Mouse (Mus musculus) myocyte (in vitro differentiated cells): ENCODE data around the gene Prune1. TPM values are rescaled to one million over a fixed set of nuclear protein-coding genes. Genes with fewer than 3 reads are reported as not detected.

Experiments used
- H3K27me3 ChIP-seq: one replicate; pipeline ENCODE4 v1.6.1; 2011; ENCODE audit not compliant: control insufficient read depth, insufficient read depth, insufficient read length
- H3K36me3 ChIP-seq: one replicate; pipeline ENCODE4 v1.6.1; 2011; ENCODE audit not compliant: control insufficient read depth, insufficient read depth
- H3K4me2 ChIP-seq: one replicate; pipeline ENCODE4 v1.6.1; 2011; ENCODE audit warnings: low read depth, control low read depth
- H3K4me3 ChIP-seq: one replicate; pipeline ENCODE4 v1.5.1; 2011; ENCODE audit warnings: mild to moderate bottlenecking, control low read depth, moderate library complexity
- H3K79me2 ChIP-seq: one replicate; pipeline ENCODE4 v1.6.1; 2011; ENCODE audit not compliant: control insufficient read depth, insufficient read depth
- H3ac ChIP-seq: one replicate; pipeline ENCODE4 v1.6.1; 2011; ENCODE audit not compliant: control insufficient read depth, insufficient read length
- CEBPB ChIP-seq: IDR thresholded peaks from 2 replicates; pipeline ENCODE4 v1.6.1; 2011; ENCODE audit warnings: mild to moderate bottlenecking, moderate library complexity; ENCODE audit not compliant: poor library complexity, insufficient read depth, severe bottlenecking
- E2F4 ChIP-seq: IDR thresholded peaks from one replicate; pipeline ENCODE4 v1.6.1; 2011; ENCODE audit warnings: mild to moderate bottlenecking, control low read depth, moderate library complexity; ENCODE audit not compliant: insufficient read depth
- MAX ChIP-seq: IDR thresholded peaks from one replicate; pipeline ENCODE4 v1.6.1; 2011; ENCODE audit warnings: low read depth, mild to moderate bottlenecking, control low read depth
- MYOD1 ChIP-seq, 3 experiments: IDR thresholded peaks; one replicate each; pipeline ENCODE4 v1.6.1; 2011; ENCODE audit warnings: control low read depth in 2 of 3, low read depth in 2 of 3, mild to moderate bottlenecking in 2 of 3, moderate library complexity in 1 of 3; ENCODE audit not compliant: insufficient read length in 2 of 3, control insufficient read depth in 1 of 3
- MYOG ChIP-seq, 3 experiments: IDR thresholded peaks; one replicate each; pipeline ENCODE4 v1.6.1; 2011; ENCODE audit warnings: control low read depth in 2 of 3, low read depth in 2 of 3, mild to moderate bottlenecking in 2 of 3; ENCODE audit not compliant: insufficient read length in 2 of 3, control insufficient read depth in 1 of 3, insufficient read depth in 1 of 3
- POLR2A ChIP-seq: IDR thresholded peaks from one replicate; pipeline ENCODE4 v1.6.1; 2011; ENCODE audit warnings: low read depth, mild to moderate bottlenecking, control low read depth, moderate library complexity; ENCODE audit not compliant: insufficient read length
- POLR2AphosphoS2 ChIP-seq: IDR thresholded peaks from one replicate; pipeline ENCODE4 v1.6.1; 2011; ENCODE audit warnings: low read depth, control low read depth; ENCODE audit not compliant: insufficient read length
- REST ChIP-seq: IDR thresholded peaks from one replicate; pipeline ENCODE4 v1.6.1; 2011; ENCODE audit warnings: mild to moderate bottlenecking, control low read depth, moderate library complexity; ENCODE audit not compliant: insufficient read depth, insufficient read length
- SRF ChIP-seq: IDR thresholded peaks from one replicate; pipeline ENCODE4 v1.6.1; 2011; ENCODE audit warnings: low read depth; ENCODE audit not compliant: control insufficient read depth, insufficient read length
- TCF12 ChIP-seq: IDR thresholded peaks from one replicate; pipeline ENCODE4 v1.6.1; 2011; ENCODE audit warnings: mild to moderate bottlenecking, control low read depth; ENCODE audit not compliant: poor library complexity, insufficient read depth, severe bottlenecking
- TCF3 ChIP-seq: IDR thresholded peaks from one replicate; pipeline ENCODE4 v1.6.1; 2011; ENCODE audit warnings: low read depth, control low read depth; ENCODE audit not compliant: insufficient read length
- USF1 ChIP-seq: IDR thresholded peaks from one replicate; pipeline ENCODE4 v1.6.1; 2011; ENCODE audit warnings: low read depth, mild to moderate bottlenecking, control low read depth, moderate library complexity
- polyA plus RNA-seq: library from polyadenylated mRNA; unstranded; fragments of >200 nt; fragmentation: generic; extraction: Trizol; gene quantifications from one replicate; pipeline ENCODE4 v1.2.1, GENCODE M21; 2012; ENCODE audit warnings: missing spikeins

Gene Prune1
- polyA plus RNA-seq, 1 experiment, result 43.1 TPM

DNA sequence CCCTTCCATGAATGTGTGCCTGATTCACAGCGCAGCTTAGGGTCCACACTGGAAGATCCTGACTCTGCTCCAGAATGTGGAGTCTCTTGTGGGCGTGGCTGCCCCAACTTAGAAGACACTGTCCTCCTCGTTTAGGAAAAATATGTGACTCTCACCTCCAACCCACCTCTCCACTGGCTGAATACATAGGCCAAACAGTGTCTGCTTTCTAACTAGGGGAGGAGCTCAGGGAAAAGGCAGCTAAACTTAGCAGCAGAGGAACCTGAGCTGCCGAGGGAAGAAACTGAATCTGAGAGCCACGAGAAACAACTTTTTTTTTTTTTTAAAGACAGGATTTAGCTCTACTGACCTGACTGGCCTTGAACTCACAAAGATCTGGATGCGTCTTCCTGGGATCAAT, 6.7 kb downstream of the Prune1 start:
- Histone ChIP-seq H3ac (no peak overlapping the region), H3K36me3 (no peaks in the 10 kb centered on the region), H3K4me3 (no peak overlapping the region), H3K4me2 (no peak overlapping the region), H3K79me2 (peaks cover 35% of the 10 kb centered on the region), H3K27me3 (no peaks in the 10 kb centered on the region)
- TF ChIP-seq POLR2A, result no peak
- TF ChIP-seq SRF, result no peak
- TF ChIP-seq E2F4, result no peak
- no peak for TF ChIP-seq POLR2AphosphoS2
- no peak for TF ChIP-seq CEBPB
- no peak for TF ChIP-seq TCF12
- no peak for TF ChIP-seq MYOG (IDR thresholded peaks at IDR 0.05; ENCODE audit: control insufficient read depth in 1 of 3, insufficient read depth in 1 of 3, insufficient read length in 2 of 3, low read depth in 2 of 3)
- TF ChIP-seq REST, result no peak
- no peak for TF ChIP-seq MAX
- no peak for TF ChIP-seq TCF3
- TF ChIP-seq MYOD1 (IDR thresholded peaks at IDR 0.05; ENCODE audit: control insufficient read depth in 1 of 3, insufficient read length in 2 of 3, low read depth in 2 of 3), result no peak
- TF ChIP-seq USF1, result no peak

DNA sequence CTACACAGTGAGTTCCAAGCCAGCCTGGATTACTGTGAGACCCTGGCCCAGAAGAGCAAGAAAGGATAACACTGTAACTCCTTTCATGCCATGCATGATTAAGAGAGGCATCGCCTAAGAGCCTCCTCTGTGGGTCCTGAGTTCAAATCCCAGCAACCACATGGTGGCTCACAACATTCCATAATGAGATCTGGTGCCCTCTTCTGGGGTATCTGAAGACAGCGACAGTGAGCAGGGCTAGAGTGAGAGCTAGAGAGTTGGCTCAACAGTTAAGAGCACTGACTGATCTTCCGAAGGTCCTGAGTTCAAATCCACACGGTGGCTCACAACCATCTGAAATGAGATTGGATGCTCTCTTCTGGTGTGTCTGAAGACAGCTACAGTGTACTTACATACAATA, 7.4 kb downstream of the Prune1 start:
- Histone ChIP-seq H3ac (no peak overlapping the region), H3K4me3 (no peak overlapping the region), H3K27me3 (no peaks in the 10 kb centered on the region), H3K79me2 (peaks cover 33% of the 10 kb centered on the region), H3K36me3 (no peaks in the 10 kb centered on the region), H3K4me2 (no peak overlapping the region)
- TF ChIP-seq TCF3 (no peak), MAX (no peak), MYOG (IDR thresholded peaks at IDR 0.05; ENCODE audit: control insufficient read depth in 1 of 3, insufficient read depth in 1 of 3, insufficient read length in 2 of 3, low read depth in 2 of 3) (no peak), REST (no peak), POLR2AphosphoS2 (no peak), CEBPB (no peak), USF1 (no peak), MYOD1 (IDR thresholded peaks at IDR 0.05; ENCODE audit: control insufficient read depth in 1 of 3, insufficient read length in 2 of 3, low read depth in 2 of 3) (no peak), TCF12 (no peak)

DNA sequence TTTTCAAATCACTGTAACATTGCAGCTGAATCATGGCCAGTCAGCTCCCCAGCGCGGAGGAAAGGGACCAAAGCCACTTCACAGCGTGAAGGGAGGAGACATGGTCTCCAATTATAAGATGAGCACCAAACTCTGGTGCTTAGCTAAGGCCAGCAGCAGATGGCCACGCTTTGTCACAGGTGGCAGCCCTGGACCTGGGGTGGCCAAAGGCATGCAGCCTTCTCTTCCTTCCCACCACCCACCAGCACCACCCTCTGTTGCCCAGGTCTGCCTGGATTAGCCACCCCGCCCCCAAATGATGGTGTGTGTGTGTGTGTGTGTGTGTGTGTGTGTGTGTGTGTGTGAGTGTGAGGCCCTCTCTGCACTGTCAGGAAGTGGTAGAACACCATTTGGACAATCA, 8.4 kb downstream of the Prune1 start:
- H3ac ChIP-seq, result no peak overlapping the region
- H3K27me3 ChIP-seq, result no peaks in the 10 kb centered on the region
- H3K79me2 ChIP-seq, result peaks cover 23% of the 10 kb centered on the region
- peak in 1 of 3 experiments; percentile 33 for TF ChIP-seq MYOG (IDR thresholded peaks at IDR 0.05; ENCODE audit: control insufficient read depth in 1 of 3, insufficient read depth in 1 of 3, insufficient read length in 2 of 3, low read depth in 2 of 3)
- no peak for TF ChIP-seq USF1
- TF ChIP-seq POLR2AphosphoS2, result no peak
- TF ChIP-seq E2F4, result no peak
- TF ChIP-seq MYOD1 (IDR thresholded peaks at IDR 0.05; ENCODE audit: control insufficient read depth in 1 of 3, insufficient read length in 2 of 3, low read depth in 2 of 3), result peak in 1 of 3 experiments; percentile 21
- TF ChIP-seq TCF3, result no peak
- H3K4me2 ChIP-seq, result no peak overlapping the region
- no peaks in the 10 kb centered on the region for H3K36me3 ChIP-seq
- no peak overlapping the region for H3K4me3 ChIP-seq

DNA sequence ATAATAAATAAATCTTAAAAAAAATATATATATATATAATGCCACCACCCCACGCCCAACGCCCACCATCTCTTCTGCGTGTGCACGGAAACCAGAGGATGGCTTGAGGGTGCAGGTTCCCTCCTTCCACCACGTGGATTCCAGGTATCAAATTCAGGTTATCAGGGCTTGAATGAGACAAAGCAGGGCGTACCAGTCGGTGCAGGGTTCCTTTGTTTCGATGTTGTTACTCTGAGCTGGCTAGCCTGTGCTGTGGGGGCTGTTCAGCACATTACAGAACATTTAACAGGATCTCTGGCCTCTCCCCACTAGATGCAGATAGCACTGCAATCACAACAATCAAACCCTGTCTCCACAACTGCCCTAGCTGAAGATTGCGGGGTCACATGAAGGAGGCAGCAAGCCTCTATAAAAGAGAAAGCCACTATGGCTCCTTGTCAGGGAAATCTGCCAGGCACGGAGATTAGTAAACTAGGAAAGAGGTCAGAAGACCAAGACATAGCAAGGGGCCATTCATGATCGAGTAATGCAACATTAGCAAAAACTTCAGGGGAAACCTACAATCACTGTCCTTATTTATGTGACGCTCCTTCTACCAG, 11.0 kb downstream of the Prune1 start:
- no peaks in the 10 kb centered on the region for H3K27me3 ChIP-seq
- H3K4me3 ChIP-seq, result no peak overlapping the region

DNA sequence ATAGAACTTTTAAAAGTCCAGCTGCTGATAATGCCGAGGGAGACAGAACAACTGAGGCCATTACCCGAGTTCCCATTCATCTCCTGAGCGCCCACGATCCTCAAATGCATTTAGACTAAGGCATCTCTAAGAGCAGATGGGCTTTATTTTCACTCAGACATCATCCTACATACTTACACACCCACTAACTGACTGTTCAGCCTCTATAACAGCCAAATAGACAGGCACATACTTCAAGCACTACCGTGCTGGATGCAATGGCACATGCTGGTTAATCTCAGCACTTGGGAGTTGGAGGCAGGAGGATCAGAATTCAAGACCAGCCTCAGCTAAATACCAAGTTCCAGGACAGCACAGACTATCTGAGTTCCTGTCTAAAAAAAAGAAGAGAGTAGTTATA, 12.1 kb downstream of the Prune1 start:
- Histone ChIP-seq H3K79me2 (peaks cover 8% of the 10 kb centered on the region), H3K4me2 (no peak overlapping the region), H3ac (no peak overlapping the region), H3K4me3 (no peak overlapping the region), H3K36me3 (peaks cover 10% of the 10 kb centered on the region), H3K27me3 (no peaks in the 10 kb centered on the region)
- TF ChIP-seq E2F4 (no peak), MYOD1 (IDR thresholded peaks at IDR 0.05; ENCODE audit: control insufficient read depth in 1 of 3, insufficient read length in 2 of 3, low read depth in 2 of 3) (no peak), POLR2A (no peak), MAX (no peak), SRF (no peak), REST (no peak), POLR2AphosphoS2 (no peak), CEBPB (no peak), TCF12 (no peak), MYOG (IDR thresholded peaks at IDR 0.05; ENCODE audit: control insufficient read depth in 1 of 3, insufficient read depth in 1 of 3, insufficient read length in 2 of 3, low read depth in 2 of 3) (no peak), TCF3 (no peak), USF1 (no peak)

More for the DNA sequence above, 11.0 kb downstream of the Prune1 start:
- Histone ChIP-seq H3K4me2 (no peak overlapping the region), H3ac (no peak overlapping the region), H3K36me3 (peaks cover 10% of the 10 kb centered on the region), H3K79me2 (peaks cover 16% of the 10 kb centered on the region)
- no peak for TF ChIP-seq USF1
- no peak for TF ChIP-seq TCF3
- no peak for TF ChIP-seq MYOG (IDR thresholded peaks at IDR 0.05; ENCODE audit: control insufficient read depth in 1 of 3, insufficient read depth in 1 of 3, insufficient read length in 2 of 3, low read depth in 2 of 3)
- no peak for TF ChIP-seq POLR2AphosphoS2
- no peak for TF ChIP-seq MYOD1 (IDR thresholded peaks at IDR 0.05; ENCODE audit: control insufficient read depth in 1 of 3, insufficient read length in 2 of 3, low read depth in 2 of 3)
- no peak for TF ChIP-seq MAX
- no peak for TF ChIP-seq POLR2A
- TF ChIP-seq E2F4, result no peak
